Mouse (Mus musculus) ES-Bruce4 (cell line): Measurements from ENCODE around the gene Bst1.

Experiments used
- CTCF ChIP-seq: IDR thresholded peaks from one replicate; pipeline ENCODE4 v1.8.1; 2011; ENCODE audit warnings: low read depth, low read length
- POLR2A ChIP-seq: IDR thresholded peaks from one replicate; pipeline ENCODE4 v1.8.1; 2011; ENCODE audit warnings: low read length; ENCODE audit not compliant: insufficient read depth

DNA sequence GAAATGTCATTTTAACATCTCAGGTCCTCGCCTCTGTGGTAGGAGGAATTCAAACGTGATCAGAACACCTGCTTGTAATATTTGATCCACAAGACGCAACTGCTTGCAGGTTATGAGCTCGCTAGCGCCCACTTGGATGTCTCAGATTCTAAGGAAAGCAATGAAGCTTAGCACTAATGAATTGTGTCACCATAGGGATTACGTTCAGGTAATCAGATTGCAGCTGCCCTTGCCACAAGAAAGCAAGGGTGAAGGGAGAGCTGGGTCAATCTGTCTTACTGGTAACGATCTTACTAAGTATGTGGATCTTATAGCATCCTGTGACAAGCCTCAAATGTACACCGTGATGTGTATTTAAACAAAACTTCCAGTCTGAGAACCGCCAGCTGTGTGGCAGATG, 8.7 kb downstream of the Bst1 start:
- TF ChIP-seq POLR2A (no peak), CTCF (no peak)
